Mouse (Mus musculus): Measurements from ENCODE around the gene Kalrn.

The Kalrn gene

DNA sequence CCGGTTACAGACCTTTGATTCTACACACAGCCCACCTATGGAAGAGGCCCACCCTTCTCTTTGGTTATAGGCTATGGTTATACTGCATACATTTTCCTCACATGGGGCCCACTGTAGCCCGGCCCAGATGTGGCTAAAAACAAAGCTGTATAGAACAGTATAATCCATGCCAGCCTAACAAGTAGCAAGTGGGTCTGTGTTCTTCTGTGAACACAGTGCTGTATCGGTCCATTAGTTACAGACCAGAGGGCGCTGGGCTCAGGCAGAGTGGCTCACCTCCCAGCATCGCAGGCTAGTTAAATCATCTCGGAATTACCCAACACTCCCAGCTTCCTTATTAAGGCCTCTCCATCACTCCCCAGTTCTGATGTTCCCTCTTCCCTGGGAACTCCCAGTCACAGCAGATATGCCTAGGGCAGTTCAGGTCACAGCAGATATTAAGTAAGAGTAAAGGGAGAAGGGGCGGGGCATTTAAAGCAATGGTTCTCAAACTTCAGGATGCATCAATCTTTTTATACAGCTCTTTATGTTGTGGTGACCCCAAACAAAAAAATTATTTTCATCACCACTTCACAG is 221.7 kb downstream of the Kalrn start:
- no peak for DNase-seq (ENCODE audit: low spot score)

- no peak for DNase-seq (ENCODE audit: low spot score)
Measured at GRCm38 (mm10) chr16:34347574-34347973, 225.8 kb downstream of the Kalrn start.

- no peak for DNase-seq (ENCODE audit: low spot score)
Measured at GRCm38 (mm10) chr16:34344895-34345876, 228.1 kb downstream of the Kalrn start.

DNA sequence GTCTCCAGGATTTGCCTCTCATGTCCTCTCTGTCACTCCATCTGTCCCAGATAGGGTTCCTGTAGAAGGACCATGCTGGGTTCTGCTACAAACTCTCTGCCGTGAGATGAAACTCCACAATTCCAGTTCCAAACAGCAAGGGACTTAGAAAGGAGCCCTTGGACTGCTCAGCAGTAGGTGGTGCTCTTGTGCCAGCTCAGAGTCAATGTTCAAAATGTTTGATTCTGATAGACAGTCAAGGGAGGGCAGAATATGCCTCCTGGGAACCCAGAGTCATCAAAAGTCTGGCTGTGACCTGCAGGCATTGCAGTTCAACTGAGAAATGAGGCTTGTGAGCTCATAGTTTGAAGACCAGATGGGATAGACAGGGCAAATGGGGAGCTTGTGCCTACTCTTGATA is 229.4 kb downstream of the Kalrn start:
- peak; percentile 41 for DNase-seq (ENCODE audit: low spot score)

GRCm38 (mm10) chr16:34343161-34343560 is 230.2 kb downstream of the Kalrn start:
- DNase-seq (ENCODE audit: low spot score) = no peak

DNA sequence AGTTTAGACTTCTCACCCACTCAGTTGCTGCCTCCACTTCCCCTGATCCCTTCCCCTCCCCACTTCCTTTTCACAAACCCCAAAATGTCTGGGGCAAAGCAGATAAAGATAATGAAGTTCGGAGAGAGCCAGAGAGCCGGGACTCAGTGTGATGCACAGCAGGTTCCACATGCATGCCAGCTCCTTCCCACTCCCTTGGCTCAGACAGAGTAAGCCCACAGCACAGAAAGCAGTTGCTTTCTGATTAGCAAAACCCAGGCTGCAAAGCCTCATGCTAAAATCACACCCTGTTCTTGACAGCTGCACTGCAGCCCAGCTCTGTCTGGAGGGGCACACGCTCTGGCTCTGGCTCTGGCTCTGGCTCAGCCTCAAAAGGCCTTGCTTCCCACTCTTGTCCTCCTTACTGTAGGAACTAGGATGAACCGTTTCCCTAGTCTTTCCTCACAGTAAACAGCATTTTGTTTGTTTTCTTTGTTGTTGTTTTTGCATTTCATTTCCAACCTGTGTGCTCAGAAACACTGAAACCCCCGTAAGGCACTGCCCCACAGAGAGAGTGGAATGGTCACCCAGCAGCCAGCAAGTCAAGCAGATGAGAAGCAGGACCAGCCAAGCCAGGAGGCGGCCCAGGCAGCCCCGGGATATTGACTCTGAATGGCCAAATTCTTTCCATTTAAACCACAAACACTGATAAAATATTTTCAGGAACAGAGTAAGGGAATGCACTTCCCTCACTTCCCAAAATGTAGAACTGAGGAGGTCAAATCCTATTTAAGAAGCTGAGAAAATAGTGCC is 230.8 kb downstream of the Kalrn start:
- peak; percentile 49 for DNase-seq (ENCODE audit: low spot score)

DNA sequence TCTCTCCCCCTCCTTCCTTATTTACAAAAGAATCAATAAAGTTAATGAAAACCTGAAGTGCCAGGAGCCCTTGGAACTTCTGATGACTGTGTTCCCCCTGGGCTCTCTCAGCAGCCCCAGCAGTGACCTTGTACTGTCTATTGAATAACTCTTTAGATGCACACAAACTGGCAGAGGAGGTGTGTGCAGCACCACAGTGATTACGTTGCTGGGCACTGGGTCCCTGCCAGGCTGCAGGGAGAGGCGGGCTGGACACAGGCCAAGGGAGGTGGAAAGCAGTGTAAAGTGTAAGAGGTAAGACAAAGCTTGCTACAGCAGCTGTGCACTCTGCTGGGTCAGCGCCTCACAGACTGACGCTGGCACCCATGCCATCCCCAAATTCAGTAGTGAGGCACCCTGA is 238.4 kb downstream of the Kalrn start:
- no peak for DNase-seq (ENCODE audit: low spot score)

DNA sequence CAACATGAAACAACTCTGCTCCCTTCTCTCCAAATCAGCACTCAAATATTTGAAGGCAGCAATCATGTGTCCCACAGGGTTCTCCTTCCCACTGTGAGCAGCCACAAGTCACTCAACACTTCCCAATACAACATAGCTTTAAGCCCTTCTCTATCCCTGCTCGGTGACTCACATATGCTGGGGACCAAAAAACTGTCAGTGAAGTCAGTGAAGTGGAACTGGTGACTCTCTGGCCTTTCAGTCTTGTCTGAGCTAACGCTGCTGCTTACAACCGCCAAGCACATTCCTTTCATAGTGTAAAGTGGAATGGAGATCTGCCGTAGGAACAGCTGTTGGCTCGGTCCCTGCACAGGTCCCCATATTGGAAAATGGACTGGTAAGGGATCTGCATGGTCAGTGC is 241.7 kb downstream of the Kalrn start:
- DNase-seq (ENCODE audit: low spot score) = no peak

DNA sequence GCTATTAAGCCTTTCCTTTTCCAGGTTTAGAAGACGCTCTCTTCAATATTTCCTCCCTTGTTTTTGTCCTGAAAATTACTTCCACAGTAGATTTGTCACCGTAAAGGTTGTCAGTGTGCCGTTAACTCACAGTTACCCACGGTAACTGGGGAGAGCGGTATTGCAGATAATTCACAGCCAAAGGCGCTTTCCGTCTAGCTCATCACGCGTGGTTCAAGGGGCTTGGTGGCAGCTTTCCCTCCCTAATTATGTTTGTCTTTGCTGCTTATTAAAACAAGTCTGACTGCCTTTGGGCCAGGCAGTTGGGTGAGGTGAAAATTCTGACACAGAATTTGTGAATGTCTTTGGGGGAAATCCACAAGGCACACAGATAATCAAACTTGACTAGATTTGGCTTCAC is 243.5 kb downstream of the Kalrn start:
- DNase-seq (ENCODE audit: low spot score) = no peak

DNA sequence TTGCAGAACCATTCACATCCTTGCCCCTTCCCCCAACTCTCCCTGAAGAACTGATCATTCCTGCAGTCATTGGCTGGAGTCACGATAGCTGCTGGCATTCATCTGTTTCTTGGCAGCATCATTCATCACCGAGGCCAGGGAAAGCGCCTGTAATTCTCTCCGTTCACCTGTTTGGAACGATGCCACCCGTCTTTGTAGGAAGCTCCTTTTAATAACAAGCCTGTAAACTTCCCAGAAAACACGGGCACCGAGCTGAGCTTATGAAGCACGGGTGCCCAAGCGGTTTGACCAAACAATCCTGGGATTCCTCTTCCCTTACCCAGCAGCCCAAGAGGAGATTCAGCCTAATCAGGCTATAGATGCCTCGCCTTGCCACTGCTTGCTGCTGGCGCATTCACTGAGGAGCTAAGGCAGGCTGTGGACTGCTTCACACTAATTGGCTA is 243.9 kb downstream of the Kalrn start:
- DNase-seq (ENCODE audit: low spot score) = no peak

DNA sequence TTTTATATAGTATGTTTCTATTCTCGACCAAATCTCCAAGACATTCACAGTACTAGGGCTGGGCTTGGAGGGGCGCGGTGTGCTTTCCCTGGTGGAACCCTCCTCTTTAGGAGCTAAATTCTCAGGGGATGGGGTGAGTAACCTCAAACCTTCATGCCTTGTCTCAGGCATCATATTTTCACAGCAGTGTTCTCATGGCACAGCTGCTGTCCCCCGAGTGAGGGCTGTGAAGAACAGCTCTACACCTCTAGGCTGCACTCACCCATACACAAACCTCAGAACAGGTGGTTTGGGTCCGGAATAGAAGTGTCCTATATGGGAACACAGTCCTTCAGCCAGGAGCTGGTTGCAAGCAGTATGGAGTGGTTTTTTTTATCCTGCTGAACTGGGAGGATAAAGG is 245.4 kb downstream of the Kalrn start:
- no peak for DNase-seq (ENCODE audit: low spot score)

DNA sequence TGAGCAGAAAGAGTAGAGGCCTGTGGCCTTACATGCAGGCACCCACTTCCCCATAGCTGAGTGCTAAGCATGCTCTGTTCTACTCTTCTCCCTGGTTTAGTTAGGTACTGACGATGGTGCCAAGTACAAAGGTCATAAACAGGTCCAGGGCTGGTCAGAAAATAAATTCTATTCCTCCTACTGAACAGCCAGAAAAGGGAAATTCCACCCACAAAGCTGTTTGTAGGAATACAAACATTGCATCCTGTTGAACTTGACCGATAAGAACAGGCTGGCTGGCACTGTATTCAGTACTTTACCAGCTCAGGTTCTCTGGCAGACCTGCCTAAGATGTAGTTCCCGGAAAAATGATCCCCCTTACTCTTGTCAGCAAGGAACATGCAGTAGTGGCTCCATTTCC is 247.5 kb downstream of the Kalrn start:
- DNase-seq (ENCODE audit: low spot score) = no peak

- DNase-seq (ENCODE audit: low spot score) = no peak
Measured at GRCm38 (mm10) chr16:34325161-34325560, 248.2 kb downstream of the Kalrn start.

GRCm38 (mm10) chr16:34324735-34325134 is 248.6 kb downstream of the Kalrn start:
- no peak for DNase-seq (ENCODE audit: low spot score)

DNA sequence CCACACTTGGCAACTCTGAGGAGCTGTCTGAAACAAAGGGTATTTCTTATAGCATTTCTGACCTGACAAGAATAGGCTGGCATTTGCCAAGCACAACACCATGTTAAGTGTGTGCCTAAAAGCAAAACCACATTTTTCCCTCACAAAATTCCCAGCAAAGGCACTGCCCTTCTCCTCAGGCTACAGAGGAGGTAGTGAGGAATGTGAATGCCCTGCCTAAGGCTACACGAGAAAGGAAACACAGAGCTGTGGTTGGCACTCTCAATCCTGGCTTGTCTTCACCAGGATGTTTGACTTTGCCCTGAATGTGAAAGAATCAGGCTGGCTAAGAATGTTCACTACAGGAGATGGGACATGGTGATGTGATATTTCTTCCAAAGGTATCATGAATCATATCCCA is 249.8 kb downstream of the Kalrn start:
- DNase-seq (ENCODE audit: low spot score) = no peak

DNA sequence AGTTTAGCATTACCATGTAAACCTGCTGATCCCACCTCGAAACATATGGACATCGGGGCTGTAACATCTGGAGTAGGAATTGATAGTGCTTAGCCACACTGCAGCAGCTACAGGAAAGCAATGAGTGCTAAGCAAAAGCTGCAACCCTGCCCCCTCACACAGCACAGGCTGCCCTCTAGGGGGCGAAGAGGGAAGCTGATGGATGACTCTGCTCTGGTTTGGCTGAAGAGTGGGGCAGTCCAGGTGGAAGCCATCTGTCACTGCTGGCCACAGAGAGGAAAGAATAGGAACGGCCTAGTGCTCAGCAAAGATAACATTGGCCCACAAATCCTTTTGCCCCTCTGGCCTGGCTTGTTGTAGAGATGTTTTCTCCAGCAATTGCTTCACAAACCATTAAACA is 250.8 kb downstream of the Kalrn start:
- no peak for DNase-seq (ENCODE audit: low spot score)

GRCm38 (mm10) chr16:34321066-34321790 is 252.1 kb downstream of the Kalrn start:
- no peak for DNase-seq (ENCODE audit: low spot score)

DNA sequence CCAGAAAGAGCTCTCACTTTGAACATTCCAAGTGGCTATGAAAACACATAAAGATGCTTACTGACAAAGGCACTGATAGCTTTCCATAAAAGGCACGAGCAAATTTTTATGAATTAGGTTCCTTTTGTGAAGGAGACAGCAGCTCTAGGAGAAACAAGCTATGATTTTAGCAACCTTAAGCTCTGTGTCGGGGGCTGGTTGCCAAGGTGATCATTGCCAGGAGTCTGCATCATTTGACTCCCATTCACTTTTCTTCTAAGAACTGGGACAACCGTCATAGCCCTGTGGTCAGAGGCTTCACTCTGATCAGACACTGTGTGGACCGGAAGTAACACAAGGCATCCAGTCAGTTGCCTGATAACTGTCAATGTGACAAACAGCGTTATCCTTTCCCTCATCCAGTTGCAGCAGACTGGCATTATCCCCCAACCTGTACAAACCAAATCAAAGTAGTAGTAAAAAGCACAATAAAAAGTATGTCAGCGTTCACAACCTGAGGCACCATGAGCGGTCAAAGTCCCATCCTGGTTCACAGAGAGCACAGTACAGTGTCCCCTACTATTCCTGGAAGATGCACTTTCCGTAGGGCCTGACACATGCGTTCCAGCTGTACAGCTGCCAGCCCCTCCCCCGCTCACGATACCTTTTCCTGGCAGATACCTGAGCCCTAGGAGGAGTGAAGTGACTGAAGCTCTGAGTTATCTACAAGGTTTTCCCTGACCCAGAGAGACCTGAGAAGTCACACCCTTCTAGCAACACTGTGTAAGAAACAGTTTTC is 253.1 kb downstream of the Kalrn start:
- no peak for DNase-seq (ENCODE audit: low spot score)

DNA sequence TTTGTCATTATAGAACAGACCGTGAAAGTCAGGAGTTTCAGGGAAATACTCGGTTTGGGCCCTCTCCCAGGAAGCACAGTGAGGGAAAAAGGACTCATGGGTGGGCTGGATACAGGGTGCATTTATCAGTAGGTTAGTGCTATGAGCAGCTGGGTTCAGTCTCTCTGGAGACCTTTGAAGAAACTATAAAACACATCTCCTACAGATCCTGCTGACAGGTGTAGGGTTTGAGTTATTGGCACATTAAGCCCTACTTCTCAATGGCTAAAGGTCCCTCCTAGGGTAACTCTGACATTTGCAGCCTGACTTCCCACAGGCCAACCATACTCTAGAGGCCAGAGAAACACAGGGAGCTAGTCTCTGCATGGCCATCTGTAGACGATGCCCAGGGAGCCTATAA is 256.2 kb downstream of the Kalrn start:
- DNase-seq (ENCODE audit: low spot score) = no peak

GRCm38 (mm10) chr16:34316253-34316652 is 257.1 kb downstream of the Kalrn start:
- no peak for DNase-seq (ENCODE audit: low spot score)

- DNase-seq (ENCODE audit: low spot score) = no peak
Measured at GRCm38 (mm10) chr16:34314071-34314470, 259.3 kb downstream of the Kalrn start.
